Mouse (Mus musculus) embryonic fibroblast, embryonic 13.5 days (primary cell): ENCODE results near the gene Adcy5.

Experiments used
- CTCF ChIP-seq: IDR thresholded peaks from 2 replicates; pipeline ENCODE4 v1.5.1; 2011; ENCODE audit warnings: mild to moderate bottlenecking, control low read depth, low read length, moderate library complexity, borderline replicate concordance; ENCODE audit not compliant: insufficient read depth
- POLR2A ChIP-seq: IDR thresholded peaks from 2 replicates; pipeline ENCODE4 v1.6.1; 2011; ENCODE audit warnings: low read depth, mild to moderate bottlenecking, control low read depth, low read length, moderate library complexity

DNA sequence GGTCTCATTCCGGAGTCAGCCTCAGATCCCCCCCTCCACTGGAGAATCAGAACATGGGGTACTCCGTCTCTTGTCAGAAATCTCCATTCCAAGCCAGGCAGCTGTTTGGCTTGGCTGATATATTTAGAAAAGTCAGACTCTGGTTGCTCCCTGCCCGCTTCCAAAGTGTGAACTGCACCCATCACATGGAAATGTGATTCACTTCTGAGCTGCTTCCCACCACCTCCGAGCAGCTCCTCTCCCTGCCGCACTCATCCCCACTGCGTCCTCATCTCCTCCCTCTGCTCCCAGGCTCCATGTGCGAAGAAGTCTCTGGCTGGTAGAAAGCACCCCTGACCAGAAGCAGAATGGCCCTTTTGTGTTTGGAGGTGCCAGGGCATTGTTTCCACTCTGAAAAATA is 37.2 kb upstream of the Adcy5 start:
- TF ChIP-seq POLR2A (no peak), CTCF (no peak)
